Mouse (Mus musculus): Measurements from ENCODE around the gene Adamts4.

The Adamts4 gene

DNA sequence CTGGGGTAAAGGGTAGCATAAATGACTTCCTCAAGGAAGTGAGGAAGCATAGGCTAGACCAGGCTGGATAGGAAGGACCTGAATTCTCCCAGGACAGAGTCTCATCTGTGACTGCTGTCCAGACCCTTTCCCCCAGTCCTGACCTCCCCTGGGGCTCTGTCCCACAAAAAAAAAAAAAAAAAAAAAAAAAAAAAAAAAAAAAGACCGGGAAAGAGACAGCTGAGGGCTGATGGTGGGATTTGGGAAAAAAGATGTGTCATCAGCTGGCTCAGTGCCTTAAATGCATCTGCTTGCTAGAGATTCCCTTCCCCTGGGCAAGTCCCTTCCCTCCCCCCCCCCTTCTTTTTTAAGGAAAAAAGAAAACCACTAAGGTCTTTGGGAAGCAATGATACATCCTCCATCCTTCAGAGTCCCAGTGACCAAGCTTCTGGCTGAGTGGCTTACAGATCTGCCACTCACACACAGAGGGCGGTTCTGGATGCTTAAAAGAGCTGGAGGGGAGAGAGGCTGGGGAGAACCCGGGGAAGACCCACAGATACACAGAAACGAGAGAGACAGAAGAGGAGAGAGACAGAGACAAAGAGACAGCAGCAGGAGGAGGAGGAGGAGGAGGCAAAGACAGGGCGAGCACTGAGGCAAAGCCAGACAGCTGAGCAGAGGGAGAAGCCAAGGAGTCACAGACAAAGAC, at the start of gene Adamts4:
Gene Adamts4 (plus strand): TSS at position 509 of the 688 bp plus-strand sequence.
- peak; percentile 41 to 58 for DNase-seq

DNA sequence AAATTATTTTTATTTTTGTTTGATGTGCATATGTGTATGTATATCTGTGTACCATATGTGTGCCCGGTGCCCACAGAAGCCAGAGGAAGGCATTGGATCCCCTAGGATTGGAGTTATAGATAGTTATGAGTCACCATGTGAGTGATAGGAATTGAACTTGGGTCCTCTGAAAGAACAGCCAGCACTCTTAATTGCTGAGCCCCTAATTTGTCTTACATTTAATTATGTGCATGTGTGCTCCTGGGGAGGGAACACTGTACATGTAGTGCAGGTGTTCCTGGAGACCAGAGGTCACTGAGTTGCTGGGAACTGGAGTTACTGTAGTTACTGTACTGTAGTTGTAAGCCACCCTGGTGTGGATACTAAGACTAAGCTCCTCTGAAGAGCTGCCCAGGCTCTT, 49.5 kb upstream of the Adamts4 start:
- DNase-seq: no peak

DNA sequence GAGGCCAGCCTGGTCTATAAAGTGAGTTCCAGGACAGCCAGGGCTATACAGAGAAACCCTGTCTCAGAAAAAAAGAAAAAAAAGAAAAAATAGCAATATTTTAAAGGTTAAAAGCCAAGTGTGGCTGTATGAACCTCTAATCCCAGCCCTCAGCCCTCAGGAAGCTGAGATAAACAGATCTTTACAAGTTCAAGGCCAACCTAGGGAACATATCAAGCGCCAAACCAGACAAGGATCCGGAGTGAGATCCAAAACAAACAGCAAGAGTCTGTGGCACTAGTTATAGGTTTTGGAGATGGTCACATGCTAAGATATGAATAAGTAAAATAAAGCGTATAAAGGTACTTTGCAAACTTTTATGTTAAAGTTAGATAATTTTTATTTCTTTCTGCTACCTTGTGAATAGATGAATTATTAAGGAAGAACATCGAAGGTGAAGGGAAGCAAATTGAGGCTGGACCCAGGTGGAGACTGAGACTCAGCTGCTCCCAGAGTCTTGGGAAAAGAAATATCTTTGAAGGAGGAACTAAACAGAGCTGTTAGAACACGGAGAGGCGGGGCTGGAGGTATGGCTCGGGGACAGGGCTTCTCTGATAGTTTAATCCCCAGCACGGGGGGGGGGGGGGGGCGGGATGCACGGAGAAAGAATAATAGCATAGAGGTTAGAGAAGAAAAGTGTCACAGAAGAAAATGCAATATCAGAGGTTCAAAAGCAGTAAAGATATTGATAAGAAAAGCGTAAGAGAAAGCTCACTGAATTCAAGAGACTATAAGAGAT, 46.6 kb upstream of the Adamts4 start:
- DNase-seq: no peak

DNA sequence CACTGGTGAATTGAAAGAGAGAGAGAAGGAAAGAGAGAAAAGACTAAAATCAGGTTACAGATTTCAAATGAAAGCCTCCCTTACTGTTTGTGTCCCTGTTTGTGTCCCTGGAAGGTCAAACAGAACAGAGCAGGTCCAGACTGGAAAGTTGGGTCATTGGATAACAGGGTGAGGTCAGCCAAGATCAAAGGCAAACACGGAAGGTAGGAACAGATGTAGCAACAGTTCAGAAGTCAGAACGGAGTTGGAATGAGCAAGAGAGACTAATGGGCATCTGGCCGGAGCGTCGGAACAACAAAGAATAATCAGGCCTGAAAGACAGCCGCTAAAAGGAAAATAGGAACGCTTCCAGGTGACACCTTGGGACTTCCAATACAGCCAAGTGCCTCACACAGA, 46.0 kb upstream of the Adamts4 start:
- DNase-seq: peak; percentile 20 to 56

DNA sequence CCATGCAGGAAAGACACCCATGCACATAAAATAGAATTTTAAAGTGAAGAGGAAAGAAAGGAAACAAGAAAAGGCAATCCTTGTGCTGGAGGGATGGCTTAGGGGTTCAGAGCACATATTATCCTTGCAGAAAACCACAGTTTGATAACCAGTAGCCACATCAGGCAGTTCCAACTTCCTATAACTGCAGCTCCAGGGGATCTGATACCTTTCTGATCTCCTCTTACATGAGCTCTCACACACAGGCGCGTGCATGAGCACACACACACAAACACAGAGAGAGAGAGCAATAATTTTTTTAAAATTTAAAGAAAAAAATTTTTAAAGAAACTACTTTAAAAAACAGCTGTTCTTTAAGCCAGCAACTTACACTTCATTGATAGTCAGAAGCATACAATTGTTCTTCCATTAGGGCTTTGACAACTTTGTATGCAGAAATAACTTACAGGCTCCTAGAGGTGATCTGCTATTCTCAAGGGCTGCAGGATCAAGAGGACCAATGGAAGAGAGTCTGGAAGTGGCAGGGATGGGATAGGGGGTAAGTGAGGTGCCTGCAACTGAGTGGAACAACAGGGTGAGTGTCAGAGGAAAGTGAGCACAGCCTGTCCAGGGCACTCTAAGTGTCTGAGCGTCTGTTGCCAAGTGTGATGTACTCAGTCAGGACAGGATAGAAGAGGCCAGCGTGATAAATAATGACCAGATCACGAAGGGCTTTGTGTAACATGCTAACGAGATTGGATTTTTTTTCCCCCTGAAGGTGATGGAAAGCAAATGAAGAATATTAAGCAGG, 44.3 kb upstream of the Adamts4 start:
- no peak for DNase-seq

DNA sequence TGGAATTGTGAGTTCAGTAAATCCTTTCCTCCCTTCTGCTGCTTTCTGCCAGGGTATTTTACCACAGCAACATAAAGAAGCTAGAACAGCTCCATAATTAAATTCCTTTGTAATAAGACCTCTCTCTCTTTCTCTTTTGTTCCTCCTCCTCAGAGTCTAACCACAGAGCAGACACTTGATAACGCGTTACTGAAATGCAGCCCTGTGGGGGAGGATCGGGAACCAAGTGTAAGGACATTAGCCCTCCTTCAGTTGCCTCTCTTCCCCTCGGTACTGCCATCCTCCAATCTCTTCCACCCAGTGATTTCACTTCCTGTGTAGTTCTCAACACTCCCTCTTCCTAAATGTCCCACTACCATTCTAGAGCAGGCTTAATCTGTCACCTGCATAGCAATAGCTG, 40.8 kb upstream of the Adamts4 start:
- no peak for DNase-seq

DNA sequence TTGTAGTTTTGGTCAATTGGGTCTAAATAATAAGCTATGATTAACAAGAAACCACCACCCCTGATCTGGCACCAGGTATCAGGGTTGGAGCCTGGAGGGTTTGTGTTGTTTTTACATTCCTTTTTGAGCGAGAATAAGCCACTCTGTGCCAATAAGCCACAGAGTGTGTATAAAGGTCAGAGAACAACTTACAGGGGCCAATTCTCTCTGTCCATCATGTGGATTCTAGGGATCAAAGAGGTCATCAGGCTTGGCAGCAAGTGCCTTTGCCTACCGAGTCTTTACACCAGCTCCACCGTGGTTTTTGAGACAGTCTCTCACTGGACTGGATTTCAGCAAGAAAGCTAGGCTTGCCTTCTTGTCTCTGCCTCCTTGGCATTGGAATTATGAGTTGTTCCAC, 37.4 kb upstream of the Adamts4 start:
- no peak for DNase-seq

DNA sequence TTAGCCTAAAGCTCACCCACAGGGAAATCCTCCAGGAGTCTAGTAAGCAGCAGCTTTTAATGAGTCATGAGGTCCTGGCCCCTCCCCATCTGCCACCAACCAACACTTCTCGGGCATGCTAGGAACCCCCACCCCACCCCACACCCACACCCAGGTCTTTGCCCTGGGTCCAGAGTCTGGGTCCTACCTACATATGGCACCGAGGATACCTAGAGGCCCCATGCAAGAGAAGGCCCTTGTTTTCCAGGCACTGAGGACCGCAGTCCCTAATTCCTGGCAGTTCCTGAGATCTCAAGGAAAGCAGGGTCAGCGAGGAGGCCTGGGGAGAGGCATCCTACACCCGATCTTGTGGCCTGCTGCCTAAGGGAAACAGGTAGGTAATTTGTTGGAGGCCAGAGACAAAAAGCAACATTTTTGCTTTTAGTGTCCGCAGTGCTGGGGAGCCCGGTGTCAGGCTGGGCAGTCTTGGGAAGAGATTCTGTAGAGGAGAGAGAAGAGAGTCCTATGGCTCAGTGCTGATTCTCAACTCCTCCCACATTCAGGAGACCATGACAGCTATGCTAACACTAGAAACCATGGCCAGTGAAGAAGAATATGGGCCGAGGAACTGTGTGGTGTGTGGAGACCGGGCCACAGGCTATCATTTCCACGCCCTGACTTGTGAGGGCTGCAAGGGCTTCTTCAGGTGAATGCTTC, 36.3 kb upstream of the Adamts4 start, which contains the start of gene Nr1i3:
Gene Nr1i3 (plus strand): TSS at position 170 of the 696 bp plus-strand sequence.
- DNase-seq: peak in 1 of 2 experiments; percentile 51

DNA sequence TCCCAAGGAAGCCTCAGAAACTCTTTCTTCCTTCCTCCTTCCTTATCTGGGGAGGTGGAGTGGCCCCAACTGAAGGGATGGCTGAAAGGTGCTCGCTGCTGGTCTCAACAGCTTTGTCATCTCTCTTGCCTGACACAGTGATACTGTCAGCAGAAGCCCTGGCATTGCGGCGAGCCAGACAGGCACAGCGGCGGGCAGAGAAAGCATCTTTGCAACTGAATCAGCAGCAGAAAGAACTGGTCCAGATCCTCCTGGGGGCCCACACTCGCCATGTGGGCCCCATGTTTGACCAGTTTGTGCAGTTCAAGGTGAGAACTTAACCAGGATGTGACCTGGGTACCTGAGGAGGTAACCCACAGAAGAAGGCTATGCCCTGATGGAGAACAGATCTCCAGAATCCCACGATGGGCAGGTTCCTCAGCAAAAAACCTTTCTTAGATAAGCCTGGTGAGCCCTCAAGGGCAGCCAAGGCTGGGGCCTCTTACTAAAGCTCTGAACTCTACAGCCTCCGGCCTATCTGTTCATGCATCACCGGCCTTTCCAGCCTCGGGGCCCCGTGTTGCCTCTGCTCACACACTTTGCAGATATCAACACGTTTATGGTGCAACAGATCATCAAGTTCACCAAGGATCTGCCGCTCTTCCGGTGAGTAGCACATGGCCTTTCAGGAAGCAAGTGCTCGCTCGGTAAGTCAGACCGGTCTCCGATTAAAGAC, 33.8 kb upstream of the Adamts4 start:
- no peak for DNase-seq

DNA sequence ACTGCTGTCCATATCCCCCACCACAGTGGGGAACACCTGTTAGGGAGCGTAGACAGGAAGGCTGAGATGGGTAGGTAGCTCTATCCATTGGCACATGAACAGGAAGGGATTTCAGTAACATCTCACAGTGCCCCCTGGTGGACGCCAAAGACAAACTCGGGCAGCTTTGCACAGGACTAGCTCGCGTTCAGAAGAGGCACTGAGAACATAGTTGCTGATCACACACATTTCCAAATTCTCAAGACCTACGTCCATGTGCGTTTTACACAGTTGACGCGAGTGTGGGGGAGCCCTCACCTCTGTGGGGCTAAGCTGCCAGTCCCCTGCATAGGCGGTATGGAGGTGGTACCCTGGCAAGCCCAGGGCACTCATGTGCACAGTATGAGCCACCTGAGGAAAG, 29.4 kb upstream of the Adamts4 start:
- DNase-seq: peak; percentile 85 to 95

DNA sequence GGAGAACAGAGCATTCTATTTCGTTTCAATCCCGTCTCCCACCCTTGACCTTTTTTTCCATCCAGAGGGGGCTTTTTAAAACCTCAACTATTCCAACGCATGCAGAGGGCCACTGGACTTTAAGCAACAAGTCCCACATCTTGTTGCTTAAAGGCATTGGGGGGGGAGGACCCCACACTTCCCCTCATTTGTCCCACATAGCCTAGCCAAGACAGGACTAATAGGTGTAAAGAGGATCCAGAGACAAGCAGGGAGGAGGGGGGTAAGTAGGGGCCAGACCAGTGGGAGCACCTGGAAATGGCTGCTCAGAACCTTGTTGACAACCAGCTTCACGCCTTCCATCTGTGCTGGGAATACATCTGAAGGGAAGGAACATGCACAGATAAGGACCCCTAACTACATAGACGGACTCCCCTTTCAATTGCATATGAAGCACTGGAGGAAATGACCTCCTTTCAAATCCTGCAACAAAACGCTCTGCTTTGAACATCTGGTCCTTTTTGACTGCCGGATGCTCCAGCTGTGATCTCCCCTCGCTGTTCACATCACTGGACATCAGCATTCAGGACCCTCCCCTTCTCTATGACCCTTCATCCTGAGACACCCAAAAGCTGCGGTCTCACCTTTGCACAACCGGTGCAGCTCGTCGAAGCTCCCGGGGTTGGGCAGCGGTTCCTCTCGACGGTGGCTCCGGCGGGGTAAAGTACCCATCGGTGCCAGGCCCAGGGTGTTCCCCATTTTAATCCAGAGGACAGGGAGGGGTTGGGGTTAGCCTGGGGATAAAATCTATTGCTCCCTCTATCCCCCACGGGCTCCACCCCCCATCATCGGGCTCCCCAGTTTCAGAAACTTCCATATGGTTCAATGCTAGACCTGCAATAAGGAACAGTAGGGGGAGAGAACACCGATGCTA, 28.7 kb upstream of the Adamts4 start:
- peak in 1 of 2 experiments; percentile 32 for DNase-seq

DNA sequence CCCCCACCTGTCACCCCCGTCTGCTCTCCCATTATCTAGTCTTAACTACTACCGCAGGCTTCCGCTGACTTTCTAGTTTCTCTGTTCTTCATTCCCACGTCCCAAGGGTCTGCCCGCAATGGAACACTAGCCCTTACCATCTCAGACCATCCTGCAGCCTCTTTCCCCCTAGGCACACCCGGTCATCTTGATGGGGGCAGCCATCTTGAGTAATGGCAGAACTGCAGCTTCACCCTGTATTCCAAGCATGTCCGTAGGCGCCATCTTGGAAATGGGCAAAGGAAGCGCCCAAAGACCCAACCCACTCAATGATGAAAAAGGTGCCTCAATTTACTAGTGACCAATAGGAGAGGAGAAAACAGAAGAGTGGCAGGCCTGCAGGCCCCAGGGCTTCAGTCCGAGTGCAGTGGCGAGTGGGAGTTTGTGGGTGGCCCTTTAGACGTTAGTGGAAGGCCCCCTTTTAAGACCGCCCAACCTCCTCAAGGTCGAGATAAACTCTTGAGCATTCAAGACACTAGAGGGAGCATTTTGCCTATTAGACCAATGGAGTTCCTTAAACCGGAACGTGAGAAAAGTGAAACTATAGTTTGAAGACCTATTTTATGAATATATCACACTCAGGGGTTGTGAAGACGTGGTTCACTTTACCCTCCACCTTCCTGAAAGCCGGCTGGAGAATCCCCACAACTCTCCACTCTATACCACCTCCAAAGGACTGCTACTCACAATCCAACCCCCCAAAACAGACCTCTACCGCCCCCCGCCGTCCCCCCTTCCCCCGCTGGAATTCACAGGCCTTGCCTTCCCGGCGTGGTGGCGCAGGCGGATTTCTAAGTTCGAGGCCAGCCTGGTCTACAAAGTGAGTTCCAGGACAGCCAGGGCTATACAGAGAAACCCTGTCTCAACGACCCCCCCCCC, 27.7 kb upstream of the Adamts4 start, which contains the start of gene Tomm40l:
Gene Tomm40l (minus strand): TSS at position 277 of the 918 bp plus-strand sequence.
- DNase-seq: peak; percentile 92 to 99

DNA sequence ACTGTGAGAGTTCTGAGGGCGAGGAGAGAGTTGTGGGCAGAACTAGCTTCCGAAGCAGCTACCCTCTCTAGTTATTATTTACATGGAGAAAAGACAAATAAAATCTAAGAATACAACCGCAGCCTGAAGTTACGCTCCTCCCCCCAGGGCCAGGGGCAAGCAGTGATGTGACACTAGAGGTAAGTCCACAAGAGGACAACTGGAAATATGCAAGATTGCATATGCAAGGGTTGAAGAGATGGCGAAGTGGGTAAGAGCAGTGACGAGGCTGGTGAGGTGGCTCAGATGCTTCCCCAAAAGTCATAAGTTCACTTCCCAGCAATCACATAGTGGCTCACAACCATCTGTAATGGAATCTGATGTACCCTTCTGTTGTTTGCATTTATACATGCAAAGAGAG, 27.1 kb upstream of the Adamts4 start:
- DNase-seq: no peak

DNA sequence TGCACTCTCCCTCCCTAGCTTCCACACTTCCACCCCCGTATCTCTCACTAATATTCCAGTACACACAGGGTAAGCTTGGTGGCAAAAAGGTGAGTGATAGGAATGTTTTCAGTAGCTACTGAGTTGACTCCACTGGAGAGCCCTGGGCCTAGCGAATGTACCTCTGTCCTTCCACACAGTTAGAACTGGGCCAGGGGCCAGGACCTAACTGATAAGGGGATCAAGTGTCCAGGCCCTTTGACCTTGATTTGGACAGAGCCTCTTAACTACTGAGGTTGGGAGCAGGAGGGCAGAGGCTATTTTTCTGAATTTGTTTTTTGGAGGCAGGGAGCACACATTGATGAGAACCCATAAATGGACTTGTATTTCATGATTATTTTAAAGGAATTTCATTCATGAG, 26.4 kb upstream of the Adamts4 start:
- DNase-seq: peak; percentile 61 to 75

DNA sequence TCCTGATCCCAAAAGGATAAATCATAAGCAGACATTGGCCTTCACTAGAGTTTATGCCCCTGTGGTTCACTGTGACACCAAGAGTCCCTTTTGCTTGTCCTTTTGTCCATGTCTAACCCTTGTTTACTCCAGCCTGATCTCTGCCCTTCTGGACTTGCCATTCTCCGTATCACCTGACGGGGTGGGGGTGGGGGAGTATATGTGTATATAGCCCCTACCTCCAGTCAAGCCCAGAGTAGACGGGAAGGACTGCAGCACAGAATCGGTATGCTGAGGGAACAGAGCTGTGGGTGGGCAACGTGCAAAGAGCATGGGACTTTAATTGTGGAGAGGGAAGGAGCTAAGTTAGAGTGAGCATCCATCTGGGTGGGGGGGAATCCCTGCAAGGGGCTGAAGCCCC, 25.4 kb upstream of the Adamts4 start, which contains the start of gene Apoa2:
Gene Apoa2 (plus strand): TSS at position 198 of the 400 bp plus-strand sequence.
- no peak for DNase-seq

DNA sequence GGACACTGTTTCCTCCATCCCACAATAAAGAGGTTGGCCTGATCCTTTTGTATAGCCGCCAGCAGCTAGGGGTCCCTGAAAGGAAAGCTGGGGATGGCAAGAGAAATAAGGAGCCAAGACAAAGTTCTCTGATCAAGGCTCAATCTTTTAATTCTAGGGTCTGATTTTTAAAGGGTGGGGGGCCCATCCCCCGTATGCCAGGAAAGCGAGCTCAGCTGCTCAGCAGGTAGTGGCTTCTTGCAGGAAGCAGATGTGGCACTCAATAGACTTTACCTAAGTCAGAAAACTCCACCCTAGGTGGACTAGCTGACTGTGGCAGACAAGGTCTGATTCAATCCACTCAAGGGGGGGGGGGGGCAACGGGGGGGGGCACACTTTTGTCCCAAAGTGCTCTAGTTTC, 23.4 kb upstream of the Adamts4 start:
- no peak for DNase-seq

DNA sequence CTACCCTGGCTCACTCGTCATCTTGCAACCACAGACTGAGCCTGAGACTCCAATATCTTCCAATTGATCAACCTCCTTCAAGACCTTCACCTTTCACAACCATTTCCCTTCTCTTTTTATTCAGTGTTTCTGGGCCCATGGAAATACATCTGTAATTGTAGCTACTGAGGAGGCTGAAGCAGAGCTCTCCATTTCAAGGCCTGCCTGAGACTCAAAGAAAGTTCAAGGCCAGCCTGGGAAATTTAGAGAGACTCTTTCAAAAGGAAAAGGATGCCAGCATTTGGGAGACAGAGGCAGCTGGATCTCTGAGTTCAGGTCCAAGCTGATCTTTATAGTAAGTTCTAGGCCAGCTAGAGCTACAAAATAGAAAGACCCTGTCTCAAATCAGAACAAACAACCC, 22.3 kb upstream of the Adamts4 start:
- no peak for DNase-seq

DNA sequence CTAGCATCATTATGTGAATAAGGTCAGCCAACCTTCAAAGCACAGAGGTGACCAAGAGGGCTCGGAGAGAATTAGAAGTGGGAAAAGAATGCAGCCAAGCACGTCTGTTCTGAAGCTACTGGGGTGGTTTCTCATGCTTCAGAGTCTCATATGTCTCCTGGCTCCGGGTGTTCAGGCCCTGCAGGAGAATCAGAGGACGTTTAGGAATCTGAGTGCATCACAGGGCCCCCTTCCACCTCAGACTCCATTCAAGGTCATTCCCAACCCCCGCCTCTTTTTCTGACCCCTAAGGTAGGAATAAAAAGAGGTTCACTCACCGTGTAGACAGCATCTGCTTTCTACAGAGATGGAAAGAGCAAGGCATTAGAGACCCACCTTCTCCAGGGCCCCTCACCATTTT, 20.5 kb upstream of the Adamts4 start:
- no peak for DNase-seq

DNA sequence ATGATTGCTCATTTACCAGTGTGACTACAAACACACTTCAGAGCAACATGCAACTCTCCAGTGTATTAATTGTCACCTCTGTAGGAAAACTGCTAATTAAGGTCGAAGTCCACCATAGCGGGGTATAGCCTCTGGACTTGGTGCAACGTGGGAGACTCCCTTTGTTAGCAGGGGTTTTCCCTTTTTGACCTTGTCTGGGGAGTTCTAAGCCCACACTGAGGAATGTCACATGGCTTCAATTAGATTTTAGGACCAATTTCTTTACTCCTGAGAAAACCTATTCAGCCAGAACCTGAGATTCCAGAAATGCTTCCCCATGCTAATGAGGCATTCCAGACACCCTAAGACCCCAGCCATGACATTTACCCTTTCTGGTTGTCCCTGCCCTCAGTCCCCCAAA, 20.0 kb upstream of the Adamts4 start:
- no peak for DNase-seq

DNA sequence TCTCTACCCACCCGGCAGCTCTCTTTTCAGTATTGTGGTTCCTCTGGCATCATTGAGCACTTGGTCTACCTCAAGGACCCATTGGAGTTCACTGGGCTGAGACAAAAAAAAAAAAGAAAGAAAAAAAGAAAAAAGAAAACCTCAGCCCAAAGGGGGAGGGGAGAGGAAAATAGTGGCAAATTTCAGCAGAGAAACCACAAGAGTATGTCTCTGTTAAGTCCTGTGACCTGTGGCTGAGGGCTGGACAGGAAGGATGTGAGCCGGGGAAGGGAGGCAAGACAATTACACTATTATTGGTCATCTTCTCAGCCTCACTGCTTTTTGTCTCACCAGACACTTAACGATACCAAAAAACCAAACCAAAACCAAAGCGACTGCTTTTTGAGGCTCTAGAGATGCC, 18.4 kb upstream of the Adamts4 start:
- DNase-seq: no peak

Data from kidney, postnatal 36 days (tissue).